Mouse (Mus musculus) hindbrain, postnatal 0 days (tissue): ENCODE measurements at regions not wholly inside any gene's neighbourhood (a gene's known extent, or its start where the extent isn't known, plus 50 kb on each side); places are given as distances from the start of the nearest gene placed in this dataset.
A peak's percentile ranks its signal among the peaks of the same experiment; 100 is the strongest.

Source experiments
- ATAC-seq: fragments of 200-750 bp; cut with Nextera tagmentation; 2 replicates; pipeline ENCODE4 v1.8.0; 2017; ENCODE audit warnings: mild to moderate bottlenecking, moderate TSS enrichment, moderate library complexity
- DNase-seq: peaks from one replicate; pipeline ENCODE4 v3.0.0-alpha.2; 2015; ENCODE audit warnings: low spot score
- H3K27ac ChIP-seq: fragments of 300-500 bp; sonication (generic); 2 replicates; pipeline ENCODE4 v1.5.1; 2014; ENCODE audit warnings: mild to moderate bottlenecking
- H3K27me3 ChIP-seq: fragments of 300-500 bp; sonication (generic); 2 replicates; pipeline ENCODE4 v1.6.1; 2014; ENCODE audit warnings: low read length, mixed read lengths; ENCODE audit not compliant: insufficient read depth
- H3K36me3 ChIP-seq: fragments of 300-500 bp; sonication (generic); 2 replicates; pipeline ENCODE4 v1.6.1; 2014; ENCODE audit warnings: low read length, mixed read lengths; ENCODE audit not compliant: insufficient read depth
- H3K4me1 ChIP-seq: fragments of 300-500 bp; sonication (generic); 2 replicates; pipeline ENCODE4 v1.6.1; 2014; ENCODE audit warnings: antibody characterized with exemption, low read length, mixed read lengths; ENCODE audit not compliant: insufficient read depth
- H3K4me2 ChIP-seq: fragments of 300-500 bp; sonication (generic); 2 replicates; pipeline ENCODE4 v1.6.1; 2014; ENCODE audit warnings: low read depth, mild to moderate bottlenecking, low read length, moderate library complexity, mixed read lengths
- H3K4me3 ChIP-seq: fragments of 300-500 bp; sonication (generic); 2 replicates; pipeline ENCODE4 v1.5.1; 2014; ENCODE audit warnings: low read length
- H3K9ac ChIP-seq: fragments of 300-500 bp; sonication (generic); replicated peaks from 2 replicates; pipeline ENCODE4 v1.6.1; 2014; ENCODE audit warnings: mild to moderate bottlenecking, low read length, moderate library complexity, mixed read lengths
- H3K9me3 ChIP-seq: fragments of 300-500 bp; sonication (generic); 2 replicates; pipeline ENCODE4 v1.6.1; 2016; ENCODE audit warnings: low read length, mixed read lengths
- CTCF ChIP-seq: IDR thresholded peaks from 2 replicates; pipeline ENCODE4 v1.5.1; 2016; ENCODE audit warnings: antibody characterized with exemption, control low read depth, low read depth
- WGBS: fragments of 180-500 bp; shearing (Covaris S2); extraction: QIAGEN DNeasy Blood & Tissue Kit; methylation state at CpG from one replicate; pipeline ENCODE4 v1.1.7; 2014; 5-methylcytosine and 5-hydroxymethylcytosine counted together

DNA sequence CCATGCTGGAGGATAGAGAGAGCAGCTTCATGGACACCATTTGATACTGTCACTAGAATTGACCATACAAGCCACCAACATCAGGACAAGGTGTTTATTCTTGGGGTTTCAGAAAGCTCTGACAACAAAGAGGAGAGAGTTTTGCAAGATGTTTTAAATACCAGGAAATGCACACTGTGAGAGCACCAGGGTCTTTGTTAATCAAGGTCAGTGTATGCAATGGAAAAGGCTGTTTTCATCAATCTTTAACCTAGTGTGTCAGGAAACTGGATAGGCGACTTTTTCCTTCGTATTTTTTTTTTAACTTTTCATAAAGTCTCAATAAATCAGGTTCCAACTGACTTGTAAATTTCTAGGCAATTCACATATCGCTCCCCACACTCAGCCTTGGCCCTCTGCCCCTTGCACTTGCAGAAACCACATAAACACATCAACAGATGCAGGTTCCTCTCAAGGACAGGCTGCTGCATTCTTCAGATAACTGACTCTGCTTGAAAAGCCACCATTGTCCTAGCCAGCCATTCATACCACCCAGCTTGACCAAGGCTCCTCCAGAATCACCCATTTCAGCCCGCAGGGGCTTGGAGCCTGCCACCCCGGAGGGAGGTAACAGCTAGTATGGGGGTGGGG, 132.9 kb upstream of the Egflam start:
- ATAC-seq: no peak
- Histone ChIP-seq H3K4me3 (no peak overlapping the region), H3K4me1 (no peaks in the 10 kb centered on the region), H3K9me3 (no peaks in the 10 kb centered on the region), H3K4me2 (no peak overlapping the region), H3K9ac (no peak overlapping the region), H3K27ac (no peak overlapping the region), H3K27me3 (no peaks in the 10 kb centered on the region; the same call in 1 of the 2 replicates), H3K36me3 (no peaks in the 10 kb centered on the region)
- WGBS: 17% methylated on average over 5 of the region's 5 CpGs
- TF ChIP-seq CTCF: no peak
- no peak for DNase-seq

DNA sequence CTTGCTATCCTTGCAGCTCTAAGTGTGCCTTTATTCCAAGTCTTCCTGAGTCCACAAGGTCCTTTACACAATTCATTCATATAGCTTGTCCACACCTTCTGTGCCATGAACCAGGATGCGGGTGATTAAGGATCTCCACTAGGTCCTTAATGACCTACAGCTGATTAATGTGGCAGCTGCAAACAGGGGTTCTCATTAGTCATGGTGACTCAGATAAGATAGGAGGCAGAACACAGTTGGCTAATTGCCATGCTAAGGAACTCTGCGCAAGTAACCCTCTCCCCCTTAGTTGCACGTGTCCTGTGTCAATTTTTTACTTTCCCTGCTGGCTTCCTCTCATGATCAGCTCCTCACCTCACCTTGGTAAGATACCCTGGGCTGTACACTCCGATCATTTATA, 139.7 kb upstream of the Egflam start:
- Histone ChIP-seq H3K36me3 (no peaks in the 10 kb centered on the region), H3K9ac (no peak overlapping the region), H3K27me3 (no peaks in the 10 kb centered on the region; the same call in 1 of the 2 replicates), H3K27ac (no peak overlapping the region), H3K4me3 (no peak overlapping the region), H3K4me1 (no peaks in the 10 kb centered on the region), H3K9me3 (no peaks in the 10 kb centered on the region), H3K4me2 (no peak overlapping the region)
- WGBS: 73% methylated on average over 4 of the region's 4 CpGs
- TF ChIP-seq CTCF: no peak
- no peak for ATAC-seq
- DNase-seq: no peak

DNA sequence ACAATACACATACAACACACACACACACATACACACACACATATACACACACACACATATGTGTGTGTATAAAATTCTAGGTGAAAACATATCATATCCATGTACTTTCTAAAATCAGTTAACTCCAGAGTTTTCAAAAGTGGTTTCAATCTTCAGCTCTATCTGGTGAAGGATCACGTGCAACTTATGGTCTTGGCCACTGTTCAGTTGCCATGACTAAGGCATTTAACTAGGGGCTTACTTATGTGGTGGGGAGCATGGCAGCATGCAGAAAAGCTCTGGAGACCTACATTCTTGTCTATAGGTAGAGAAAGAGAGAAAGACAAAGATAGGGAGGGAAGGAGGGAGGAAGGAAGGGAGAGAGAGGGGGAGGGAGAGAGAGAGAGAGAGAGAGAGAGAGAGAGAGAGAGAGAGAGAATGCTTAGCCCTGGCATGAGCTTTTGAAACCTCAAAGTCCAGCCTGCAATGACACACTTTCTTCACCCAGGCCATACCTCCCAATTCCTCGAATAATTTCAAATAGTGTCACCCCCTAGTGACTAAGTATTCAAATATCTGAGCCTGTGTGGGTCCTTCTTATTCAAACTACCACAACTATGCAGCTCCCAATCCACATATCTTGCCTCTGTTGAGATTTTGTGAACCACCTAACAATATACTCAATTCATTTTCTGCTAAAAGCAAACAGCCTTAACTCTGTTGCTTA, 155.1 kb upstream of the Egflam start:
- Histone ChIP-seq H3K4me1 (no peaks in the 10 kb centered on the region), H3K9me3 (no peaks in the 10 kb centered on the region), H3K27ac (no peak overlapping the region), H3K9ac (no peak overlapping the region), H3K4me2 (no peak overlapping the region), H3K36me3 (no peaks in the 10 kb centered on the region), H3K4me3 (no peak overlapping the region), H3K27me3 (no peaks in the 10 kb centered on the region)
- no peak for TF ChIP-seq CTCF
- WGBS: 58% methylated on average over 2 of the region's 2 CpGs
- DNase-seq (no peak), ATAC-seq (no peak)

DNA sequence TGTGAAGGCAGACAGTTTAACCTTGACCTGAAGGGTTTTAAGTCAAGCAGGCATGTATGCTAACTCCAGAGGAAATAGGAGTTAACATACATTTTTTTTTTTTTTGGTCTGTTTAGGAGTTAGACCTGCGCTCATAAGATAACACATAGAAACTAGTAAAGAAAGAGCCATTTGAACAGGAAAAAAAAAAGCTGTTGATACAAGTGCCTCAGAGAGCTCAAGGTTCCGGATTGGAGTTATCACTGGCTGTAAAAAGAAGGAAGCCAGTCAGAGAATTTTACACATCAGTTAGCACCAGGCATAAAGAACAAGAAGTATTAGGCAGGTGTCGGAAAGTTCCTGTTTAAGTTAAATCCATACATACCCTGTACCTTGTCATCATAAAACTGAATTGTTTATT, 156.2 kb upstream of the Egflam start:
- 95% methylated on average over 3 of the region's 3 CpGs for WGBS
- ATAC-seq: no peak
- H3K4me1 ChIP-seq: no peaks in the 10 kb centered on the region

DNA sequence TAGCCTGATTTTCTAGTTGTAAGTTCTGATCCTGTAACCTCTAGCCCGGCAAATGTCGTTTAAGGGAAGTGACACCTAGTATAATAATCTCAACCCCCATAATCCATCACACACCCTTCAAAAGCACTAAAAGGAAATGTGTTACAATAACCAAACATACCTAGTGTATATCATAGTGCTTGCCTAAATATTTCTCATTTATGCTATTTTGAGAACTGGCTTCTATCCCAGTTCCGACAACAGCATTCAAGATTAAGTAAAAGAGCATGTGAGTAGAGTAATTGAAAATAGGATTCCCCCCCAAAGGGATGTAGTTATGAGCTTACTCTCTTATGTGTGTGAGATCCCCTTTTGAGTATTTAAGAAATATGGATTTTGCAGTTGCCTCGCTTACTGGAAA, 165.1 kb upstream of the Egflam start:
- WGBS: 49% methylated on average over 4 of the region's 4 CpGs

More for the DNA sequence above, 156.2 kb upstream of the Egflam start:
- H3K9me3 ChIP-seq: no peaks in the 10 kb centered on the region
- no peak overlapping the region for H3K4me2 ChIP-seq
- no peak for TF ChIP-seq CTCF
- no peak overlapping the region for H3K27ac ChIP-seq
- DNase-seq: no peak
- no peak overlapping the region for H3K9ac ChIP-seq
- H3K27me3 ChIP-seq: no peaks in the 10 kb centered on the region
- H3K36me3 ChIP-seq: no peaks in the 10 kb centered on the region
- no peak overlapping the region for H3K4me3 ChIP-seq

DNA sequence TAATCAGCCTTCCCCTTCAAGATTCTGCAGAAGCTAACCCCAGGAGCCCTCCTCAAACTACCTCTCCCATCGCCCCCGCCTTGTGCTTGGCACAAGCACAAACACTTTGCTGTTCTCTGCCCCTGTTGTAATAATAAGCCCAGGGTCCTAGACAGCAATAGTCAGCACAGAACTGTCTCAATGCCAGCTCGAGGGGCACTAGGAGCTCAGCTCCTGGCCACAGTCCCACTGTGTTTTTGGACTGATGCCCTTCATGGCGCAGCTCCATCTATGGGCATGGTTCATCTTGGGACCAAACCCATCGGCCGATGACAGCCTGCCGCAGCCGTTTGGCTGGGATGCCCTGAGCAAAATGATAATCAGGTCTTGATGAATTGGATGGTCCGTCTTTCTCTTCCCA, 165.5 kb upstream of the Egflam start:
- WGBS: 39% methylated on average over 9 of the region's 9 CpGs

More for the DNA sequence above, 165.1 kb upstream of the Egflam start:
- no peaks in the 10 kb centered on the region for H3K36me3 ChIP-seq
- no peaks in the 10 kb centered on the region for H3K27me3 ChIP-seq
- H3K4me1 ChIP-seq: 0 out of 2 replicates have a peak, but pooled peaks cover 4% of the 10 kb centered on the region
- H3K27ac ChIP-seq: no peak overlapping the region
- no peak overlapping the region for H3K4me3 ChIP-seq
- H3K4me2 ChIP-seq: no peak overlapping the region
- DNase-seq: no peak
- no peak for ATAC-seq
- H3K9me3 ChIP-seq: no peaks in the 10 kb centered on the region
- no peak for TF ChIP-seq CTCF
- H3K9ac ChIP-seq: no peak overlapping the region

DNA sequence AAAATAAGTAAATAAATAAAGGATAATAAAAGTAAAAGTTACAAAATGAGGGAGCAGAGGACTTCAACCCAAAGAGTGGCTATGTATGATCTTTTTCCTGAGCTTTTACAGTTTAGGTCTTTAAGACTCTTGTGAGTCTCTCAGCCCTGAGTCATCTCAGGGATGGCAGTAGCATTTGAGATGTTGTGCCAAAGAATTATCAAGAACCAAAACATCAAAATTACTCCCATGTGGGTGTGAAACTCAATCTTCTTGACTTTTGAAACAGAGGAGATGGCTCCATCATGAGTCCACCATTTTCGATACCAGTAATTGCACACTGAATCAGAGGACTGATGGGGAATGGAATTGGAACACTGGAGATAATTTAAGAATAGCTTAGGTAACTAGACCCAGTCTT, 174.0 kb upstream of the Egflam start:
- DNase-seq: no peak
- no peak for ATAC-seq
- H3K27ac ChIP-seq: no peak overlapping the region
- H3K27me3 ChIP-seq: no peaks in the 10 kb centered on the region
- H3K36me3 ChIP-seq: no peaks in the 10 kb centered on the region
- WGBS: 90% methylated on average over 1 of the region's 1 CpGs
- H3K4me2 ChIP-seq: no peak overlapping the region
- H3K9ac ChIP-seq: no peak overlapping the region
- H3K4me1 ChIP-seq: no peaks in the 10 kb centered on the region
- H3K4me3 ChIP-seq: no peak overlapping the region
- no peaks in the 10 kb centered on the region for H3K9me3 ChIP-seq
- TF ChIP-seq CTCF: no peak

More for the DNA sequence above, 165.5 kb upstream of the Egflam start:
- Histone ChIP-seq H3K9ac (no peak overlapping the region), H3K4me1 (0 out of 2 replicates have a peak, but pooled peaks cover 4% of the 10 kb centered on the region), H3K27ac (no peak overlapping the region), H3K4me2 (peak overlapping the region; percentile 18; the same call in 1 of the 2 replicates), H3K27me3 (no peaks in the 10 kb centered on the region), H3K36me3 (no peaks in the 10 kb centered on the region), H3K9me3 (no peaks in the 10 kb centered on the region), H3K4me3 (no peak overlapping the region)
- ATAC-seq: peak; percentile 94
- DNase-seq: peak; percentile 92
- peak; percentile 33; the same call in 1 of the 2 replicates for TF ChIP-seq CTCF
